Mouse (Mus musculus): ENCODE data around the gene Cutal. TPM values are rescaled to one million over a fixed set of nuclear protein-coding genes. Genes with fewer than 3 reads are reported as not detected.

The Cutal gene
- not detected for total RNA-seq (2023)

GRCm38 (mm10) chr2:34874271-34874670 is at the start of gene Cutal:
Cutal (plus strand) TSS chr2:34874396.

GRCm38 (mm10) chr2:34825827-34826459 is 48.3 kb upstream of the Cutal start, which contains the start of gene Fbxw2:
Fbxw2 (minus strand) TSS chr2:34826311.

DNA sequence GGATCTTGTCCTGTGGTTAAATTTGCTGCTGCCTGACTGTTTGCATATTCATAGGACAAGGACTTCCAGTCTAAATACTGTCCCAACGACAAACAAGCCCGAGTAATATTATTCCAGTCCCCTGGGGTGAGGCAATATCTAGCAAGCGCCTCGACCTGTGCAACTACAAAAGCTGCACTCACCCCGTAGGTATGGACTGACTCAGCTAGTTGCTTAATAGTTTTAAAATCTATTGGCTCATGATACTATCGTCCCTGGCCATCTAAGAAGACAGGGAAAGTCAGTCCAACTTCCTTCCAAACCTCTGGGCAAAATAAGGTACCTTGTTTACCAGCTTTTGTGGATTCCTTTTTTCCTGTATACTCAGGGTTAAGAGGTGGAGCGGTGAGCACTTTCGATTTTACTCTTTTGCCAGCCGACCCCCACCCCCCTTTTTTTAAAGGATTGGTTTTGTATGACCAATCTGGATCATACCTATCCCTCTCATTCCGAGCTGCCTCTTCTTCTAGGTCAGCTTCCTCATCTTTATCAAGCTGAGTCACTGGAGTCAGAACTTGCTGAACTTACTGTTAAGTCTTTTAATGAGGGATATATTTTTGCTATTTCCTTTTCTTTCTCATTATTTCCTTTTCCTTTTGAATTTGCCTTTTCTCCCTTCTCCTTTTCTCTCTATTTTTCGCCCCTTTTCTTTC is 41.3 kb upstream of the Cutal start, which contains the start of gene Gm34653:
Gene Gm34653, plus strand, starts transcription at position 242 of the 692 bp plus-strand sequence.

GRCm38 (mm10) chr2:34874816-34875345 is 685 bp downstream of the Cutal start, which contains the start of gene Psmd5:
Psmd5 (minus strand) TSS chr2:34874968.

GRCm38 (mm10) chr2:34913218-34914068 is 39.2 kb downstream of the Cutal start, which contains the start of gene Phf19:
Phf19 (minus strand) TSS chr2:34914026.

Other genes with a start within 250 kb of the Cutal start
- 115 TPM for gene Gapvd1, start 119.2 kb upstream of the Cutal start, total RNA-seq (2023)
- 547 TPM for gene Hspa5, start 102.4 kb upstream of the Cutal start, total RNA-seq (2023)
- gene Rabepk, start 74.5 kb upstream of the Cutal start, total RNA-seq (2023): 12.8 TPM
- gene Fbxw2, start 48.1 kb upstream of the Cutal start, total RNA-seq (2023): 125 TPM
- gene Gm34653, start 41.4 kb upstream of the Cutal start, total RNA-seq (2023): not detected
- 28.9 TPM for gene Psmd5, start 572 bp downstream of the Cutal start, total RNA-seq (2023)
- 2.9 TPM for gene Phf19, start 39.6 kb downstream of the Cutal start, total RNA-seq (2023)
- gene Traf1, start 87.4 kb downstream of the Cutal start, total RNA-seq (2023): 188 TPM
- not detected for gene Hc, start 187.0 kb downstream of the Cutal start, total RNA-seq (2023)
- gene AI182371, start 227.1 kb downstream of the Cutal start, total RNA-seq (2023): 0.59 TPM
- gene Cntrl, start 235.1 kb downstream of the Cutal start, total RNA-seq (2023): 108 TPM